Mouse (Mus musculus): ENCODE measurements around the gene Esyt1. TPM values are rescaled to one million over a fixed set of nuclear protein-coding genes. Genes with fewer than 3 reads are reported as not detected.
"Not testable (repeated sequence)": the region's sequence is repeated elsewhere in the genome, so short reads cannot be mapped to it uniquely, and the experiment has no call there.

Gene Esyt1
- polyA plus RNA-seq, 1 experiment from 2014 or later, result 23.1 TPM

- peak overlapping the region; percentile 98 for H3K27ac ChIP-seq
- H3K36me3 ChIP-seq, result peaks cover 24% of the 10 kb centered on the region
- H3K27me3 ChIP-seq; ATAC-seq (ENCODE audit: insufficient number of reproducible peaks, insufficient read depth, low FRiP score, low TSS enrichment, low read depth); H3K9me3 ChIP-seq; H3K4me1 ChIP-seq: not testable (repeated sequence)
- peak overlapping the region; percentile 80 for H3K4me3 ChIP-seq
- peak overlapping the region; percentile 83 for H3K4me2 ChIP-seq
- under 1% methylated on average over 30 of the region's 30 CpGs for WGBS
- peak overlapping the region; percentile 96 for H3K9ac ChIP-seq
Observed at GRCm38 (mm10) chr10:128548051-128548791, 22.6 kb upstream of the Esyt1 start.

- peaks cover 31% of the 10 kb centered on the region for H3K36me3 ChIP-seq
- peak within 1 kb of the TSS; percentile 83 for H3K4me2 ChIP-seq
- peak within 1 kb of the TSS; percentile 80 for H3K4me3 ChIP-seq
- ATAC-seq (ENCODE audit: insufficient number of reproducible peaks, insufficient read depth, low FRiP score, low TSS enrichment, low read depth), result peak; percentile 85
- WGBS, result under 1% methylated on average over 50 of the region's 50 CpGs
- H3K9me3 ChIP-seq, result no peaks in the 10 kb centered on the region
- H3K4me1 ChIP-seq, result peaks cover 9% of the 10 kb centered on the region
- H3K27ac ChIP-seq, result peak within 1 kb of the TSS; percentile 98
- H3K27me3 ChIP-seq, result no peaks in the 10 kb centered on the region
- H3K9ac ChIP-seq, result peak within 1 kb of the TSS; percentile 96
Observed at GRCm38 (mm10) chr10:128547361-128548032, 21.8 kb upstream of the Esyt1 start, which contains the start of gene Zc3h10. Gene Zc3h10 (minus strand): TSS chr10:128547774.

GRCm38 (mm10) chr10:128546787-128547186 is 21.1 kb upstream of the Esyt1 start:
- WGBS, result 24% methylated on average over 7 of the region's 7 CpGs

GRCm38 (mm10) chr10:128546361-128546760 is 20.7 kb upstream of the Esyt1 start:
- Histone ChIP-seq H3K27ac (peak overlapping the region; percentile 98), H3K4me3 (peak overlapping the region; percentile 80), H3K27me3 (no peaks in the 10 kb centered on the region), H3K36me3 (peaks cover 40% of the 10 kb centered on the region), H3K4me1 (peaks cover 9% of the 10 kb centered on the region), H3K9me3 (no peaks in the 10 kb centered on the region), H3K9ac (peak overlapping the region; percentile 96), H3K4me2 (peak overlapping the region; percentile 83)
- ATAC-seq (ENCODE audit: insufficient number of reproducible peaks, insufficient read depth, low FRiP score, low TSS enrichment, low read depth), result no peak
- 13% methylated on average over 4 of the region's 4 CpGs for WGBS

More at GRCm38 (mm10) chr10:128546787-128547186, 21.1 kb upstream of the Esyt1 start:
- no peaks in the 10 kb centered on the region for H3K9me3 ChIP-seq
- peak overlapping the region; percentile 98 for H3K27ac ChIP-seq
- H3K36me3 ChIP-seq, result peaks cover 37% of the 10 kb centered on the region
- H3K27me3 ChIP-seq, result no peaks in the 10 kb centered on the region
- H3K4me2 ChIP-seq, result peak overlapping the region; percentile 83
- peak overlapping the region; percentile 80 for H3K4me3 ChIP-seq
- no peak for ATAC-seq (ENCODE audit: insufficient number of reproducible peaks, insufficient read depth, low FRiP score, low TSS enrichment, low read depth)
- H3K4me1 ChIP-seq, result peaks cover 9% of the 10 kb centered on the region
- peak overlapping the region; percentile 96 for H3K9ac ChIP-seq

- peaks cover 9% of the 10 kb centered on the region for H3K4me1 ChIP-seq
- 88% methylated on average over 3 of the region's 3 CpGs for WGBS
- 0 out of 2 replicates have a peak overlapping the region, but pooled peaks have one; percentile 83 for H3K4me2 ChIP-seq
- ATAC-seq (ENCODE audit: insufficient number of reproducible peaks, insufficient read depth, low FRiP score, low TSS enrichment, low read depth), result no peak
- H3K9me3 ChIP-seq, result no peaks in the 10 kb centered on the region
- H3K27me3 ChIP-seq, result no peaks in the 10 kb centered on the region
- no peak overlapping the region for H3K4me3 ChIP-seq
- H3K27ac ChIP-seq, result peak overlapping the region; percentile 98; the same call in 1 of the 2 replicates
- 0 out of 2 replicates have a peak overlapping the region, but pooled peaks have one; percentile 32 for H3K9ac ChIP-seq
- H3K36me3 ChIP-seq, result peaks cover 45% of the 10 kb centered on the region
Observed at GRCm38 (mm10) chr10:128545570-128545898, 19.9 kb upstream of the Esyt1 start.

- H3K36me3 ChIP-seq, result peaks cover 45% of the 10 kb centered on the region
- 93% methylated on average over 37 of the region's 37 CpGs for WGBS
- H3K27me3 ChIP-seq, result no peaks in the 10 kb centered on the region
- H3K4me3 ChIP-seq, result no peak overlapping the region
- H3K4me2 ChIP-seq, result no peak overlapping the region
- no peak overlapping the region for H3K27ac ChIP-seq
- no peak for ATAC-seq (ENCODE audit: insufficient number of reproducible peaks, insufficient read depth, low FRiP score, low TSS enrichment, low read depth)
- no peaks in the 10 kb centered on the region for H3K9me3 ChIP-seq
- peaks cover 9% of the 10 kb centered on the region for H3K4me1 ChIP-seq
- 0 out of 2 replicates have a peak overlapping the region, but pooled peaks have one; percentile 32 for H3K9ac ChIP-seq
Observed at GRCm38 (mm10) chr10:128544674-128545569, 19.3 kb upstream of the Esyt1 start.

- H3K9me3 ChIP-seq, result no peaks in the 10 kb centered on the region
- 0 out of 2 replicates have a peak overlapping the region, but pooled peaks have one; percentile 6 for H3K9ac ChIP-seq
- no peak overlapping the region for H3K4me3 ChIP-seq
- peaks cover 45% of the 10 kb centered on the region for H3K36me3 ChIP-seq
- no peak overlapping the region for H3K4me2 ChIP-seq
- 98% methylated on average over 15 of the region's 15 CpGs for WGBS
- ATAC-seq (ENCODE audit: insufficient number of reproducible peaks, insufficient read depth, low FRiP score, low TSS enrichment, low read depth), result no peak
- peaks cover 9% of the 10 kb centered on the region for H3K4me1 ChIP-seq
- H3K27ac ChIP-seq, result no peak overlapping the region
- H3K27me3 ChIP-seq, result no peaks in the 10 kb centered on the region
Observed at GRCm38 (mm10) chr10:128544151-128544657, 18.5 kb upstream of the Esyt1 start.

GRCm38 (mm10) chr10:128543100-128543499 is 17.4 kb upstream of the Esyt1 start:
- WGBS, result 74% methylated on average over 2 of the region's 2 CpGs
- Histone ChIP-seq H3K4me1 (peaks cover 9% of the 10 kb centered on the region), H3K9me3 (no peaks in the 10 kb centered on the region), H3K27me3 (no peaks in the 10 kb centered on the region), H3K4me2 (no peak overlapping the region), H3K36me3 (peaks cover 45% of the 10 kb centered on the region), H3K4me3 (no peak overlapping the region), H3K9ac (no peak overlapping the region), H3K27ac (no peak overlapping the region)
- ATAC-seq (ENCODE audit: insufficient number of reproducible peaks, insufficient read depth, low FRiP score, low TSS enrichment, low read depth), result no peak

- Histone ChIP-seq H3K27ac (no peak overlapping the region), H3K4me2 (no peak overlapping the region), H3K27me3 (no peaks in the 10 kb centered on the region), H3K4me1 (peaks cover 10% of the 10 kb centered on the region; the same call in 1 of the 2 replicates), H3K36me3 (peaks cover 22% of the 10 kb centered on the region), H3K9me3 (no peaks in the 10 kb centered on the region), H3K4me3 (no peak overlapping the region), H3K9ac (no peak overlapping the region)
- WGBS, result 76% methylated on average over 1 of the region's 1 CpGs
- ATAC-seq (ENCODE audit: insufficient number of reproducible peaks, insufficient read depth, low FRiP score, low TSS enrichment, low read depth), result no peak
Observed at GRCm38 (mm10) chr10:128538340-128538870, 12.7 kb upstream of the Esyt1 start.

- Histone ChIP-seq H3K36me3 (peaks cover 5% of the 10 kb centered on the region; the same call in 1 of the 2 replicates), H3K27ac (peak overlapping the region; percentile 74), H3K9ac (0 out of 2 replicates have a peak overlapping the region, but pooled peaks have one; percentile 44), H3K4me3 (peak overlapping the region; percentile 23), H3K4me2 (peak overlapping the region; percentile 54), H3K4me1 (peaks cover 10% of the 10 kb centered on the region; the same call in 1 of the 2 replicates), H3K9me3 (no peaks in the 10 kb centered on the region), H3K27me3 (no peaks in the 10 kb centered on the region)
- peak; percentile 68 for ATAC-seq (ENCODE audit: insufficient number of reproducible peaks, insufficient read depth, low FRiP score, low TSS enrichment, low read depth)
- 15% methylated on average over 18 of the region's 18 CpGs for WGBS
Observed at GRCm38 (mm10) chr10:128536266-128536940, 10.7 kb upstream of the Esyt1 start.
